Mouse (Mus musculus) midbrain, embryonic 14.5 days (tissue): ENCODE data around the gene Zyg11b. TPM values are rescaled to one million over a fixed set of nuclear protein-coding genes. Genes with fewer than 3 reads are reported as not detected.

ENCODE experiments used
- ATAC-seq: fragments of 200-750 bp; cut with Nextera tagmentation; 2 replicates; pipeline ENCODE4 v1.8.0; 2017; ENCODE audit warnings: moderate number of reproducible peaks, moderate library complexity; ENCODE audit not compliant: low FRiP score, low TSS enrichment
- DNase-seq: peaks from one replicate; pipeline ENCODE4 v3.0.0-alpha.2; 2015
- H3K27ac ChIP-seq: fragments of 300-500 bp; sonication (generic); replicated peaks from 2 replicates; pipeline ENCODE4 v1.5.1; 2014; ENCODE audit warnings: mild to moderate bottlenecking, low read depth, low read length, moderate library complexity
- H3K27me3 ChIP-seq: fragments of 300-500 bp; sonication (generic); 2 replicates; pipeline ENCODE4 v1.6.1; 2014; ENCODE audit warnings: low read length, control low read depth, mixed read lengths; ENCODE audit not compliant: control insufficient read depth, insufficient read depth
- H3K36me3 ChIP-seq: fragments of 300-500 bp; sonication (generic); 2 replicates; pipeline ENCODE4 v1.6.1; 2014; ENCODE audit warnings: low read length, control low read depth; ENCODE audit not compliant: control insufficient read depth, insufficient read depth
- H3K4me1 ChIP-seq: fragments of 300-500 bp; sonication (generic); 2 replicates; pipeline ENCODE4 v1.6.1; 2014; ENCODE audit warnings: mild to moderate bottlenecking, antibody characterized with exemption, low read length, control low read depth; ENCODE audit not compliant: control insufficient read depth, insufficient read depth
- H3K4me2 ChIP-seq: fragments of 300-500 bp; sonication (generic); 2 replicates; pipeline ENCODE4 v1.6.1; 2014; ENCODE audit warnings: mild to moderate bottlenecking, low read length, moderate library complexity
- H3K4me3 ChIP-seq: fragments of 300-500 bp; sonication (generic); replicated peaks from 2 replicates; pipeline ENCODE4 v1.5.1; 2014; ENCODE audit warnings: low read depth, low read length
- H3K9ac ChIP-seq: fragments of 300-500 bp; sonication (generic); replicated peaks from 2 replicates; pipeline ENCODE4 v1.6.1; 2014; ENCODE audit warnings: mild to moderate bottlenecking, low read length, moderate library complexity
- H3K9me3 ChIP-seq: fragments of 300-500 bp; sonication (generic); 2 replicates; pipeline ENCODE4 v1.6.1; 2016; ENCODE audit warnings: low read length, control low read depth, mixed read lengths; ENCODE audit not compliant: control insufficient read depth
- WGBS: fragments of 180-500 bp; shearing (Covaris S2); extraction: QIAGEN DNeasy Blood & Tissue Kit; methylation state at CpG from one replicate; pipeline ENCODE4 v1.1.7; 2014; 5-methylcytosine and 5-hydroxymethylcytosine counted together
- polyA plus RNA-seq: library from polyadenylated mRNA; unstranded; fragments of >200 nt; fragmentation: Nextera tagmentation; extraction: Ambion mirVana; gene quantifications from 2 replicates; pipeline ENCODE4 v1.2.1, GENCODE M21; 2014

Zyg11b gene
- polyA plus RNA-seq, result 37.0 and 49.7 TPM in 2 replicates

GRCm38 (mm10) chr4:108300670-108301373 lies at the start of gene Zyg11b:
Zyg11b (minus strand) TSS chr4:108301096.
- peak within 1 kb of the TSS; percentile 68 for H3K4me2 ChIP-seq
- under 1% methylated on average over 47 of the region's 58 CpGs for WGBS
- H3K4me1 ChIP-seq, result peaks cover 19% of the 10 kb centered on the region
- peak; percentile 96 for DNase-seq
- peaks cover 2% of the 10 kb centered on the region; the same call in 1 of the 2 replicates for H3K9me3 ChIP-seq
- H3K27ac ChIP-seq, result peak within 1 kb of the TSS; percentile 95
- no peaks in the 10 kb centered on the region for H3K36me3 ChIP-seq
- H3K27me3 ChIP-seq, result no peaks in the 10 kb centered on the region
- H3K4me3 ChIP-seq, result peak within 1 kb of the TSS; percentile 89
- H3K9ac ChIP-seq, result peak within 1 kb of the TSS; percentile 86
- peak; percentile 95 for ATAC-seq

- DNase-seq (no peak), ATAC-seq (no peak)
- Histone ChIP-seq H3K4me2 (no peak overlapping the region), H3K36me3 (no peaks in the 10 kb centered on the region), H3K9ac (no peak overlapping the region), H3K4me3 (no peak overlapping the region), H3K27me3 (no peaks in the 10 kb centered on the region), H3K4me1 (peaks cover 15% of the 10 kb centered on the region; the same call in 1 of the 2 replicates), H3K9me3 (no peaks in the 10 kb centered on the region), H3K27ac (no peak overlapping the region)
- 48% methylated on average over 8 of the region's 8 CpGs for WGBS
These were observed 49.1 kb upstream of the Zyg11b start for GRCm38 (mm10) chr4:108349836-108350547.

GRCm38 (mm10) chr4:108349064-108349463 lies 48.2 kb upstream of the Zyg11b start:
- DNase-seq (no peak), ATAC-seq (no peak)
- H3K36me3 ChIP-seq, result no peaks in the 10 kb centered on the region
- H3K27me3 ChIP-seq, result no peaks in the 10 kb centered on the region
- 81% methylated on average over 3 of the region's 3 CpGs for WGBS
- H3K9me3 ChIP-seq, result no peaks in the 10 kb centered on the region
- no peak overlapping the region for H3K9ac ChIP-seq
- H3K4me3 ChIP-seq, result no peak overlapping the region
- peaks cover 15% of the 10 kb centered on the region; the same call in 1 of the 2 replicates for H3K4me1 ChIP-seq
- H3K27ac ChIP-seq, result no peak overlapping the region
- no peak overlapping the region for H3K4me2 ChIP-seq

GRCm38 (mm10) chr4:108348256-108348875 lies 47.5 kb upstream of the Zyg11b start:
- ATAC-seq (no peak), DNase-seq (no peak)
- peaks cover 15% of the 10 kb centered on the region; the same call in 1 of the 2 replicates for H3K4me1 ChIP-seq
- 82% methylated on average over 5 of the region's 5 CpGs for WGBS
- H3K4me3 ChIP-seq, result no peak overlapping the region
- no peaks in the 10 kb centered on the region for H3K9me3 ChIP-seq
- H3K9ac ChIP-seq, result no peak overlapping the region
- no peak overlapping the region for H3K4me2 ChIP-seq
- H3K36me3 ChIP-seq, result no peaks in the 10 kb centered on the region
- H3K27ac ChIP-seq, result no peak overlapping the region
- no peaks in the 10 kb centered on the region for H3K27me3 ChIP-seq

GRCm38 (mm10) chr4:108347111-108347510 lies 46.2 kb upstream of the Zyg11b start:
- H3K27me3 ChIP-seq, result no peaks in the 10 kb centered on the region
- H3K4me2 ChIP-seq, result no peak overlapping the region
- H3K4me1 ChIP-seq, result peaks cover 15% of the 10 kb centered on the region; the same call in 1 of the 2 replicates
- no peak for ATAC-seq
- H3K36me3 ChIP-seq, result no peaks in the 10 kb centered on the region
- no peak overlapping the region for H3K4me3 ChIP-seq
- no peak overlapping the region for H3K9ac ChIP-seq
- 95% methylated on average over 5 of the region's 5 CpGs for WGBS
- no peak for DNase-seq
- no peaks in the 10 kb centered on the region for H3K9me3 ChIP-seq
- no peak overlapping the region for H3K27ac ChIP-seq

- no peaks in the 10 kb centered on the region for H3K9me3 ChIP-seq
- H3K27me3 ChIP-seq, result no peaks in the 10 kb centered on the region
- no peak overlapping the region for H3K9ac ChIP-seq
- H3K27ac ChIP-seq, result no peak overlapping the region
- peaks cover 10% of the 10 kb centered on the region; the same call in 1 of the 2 replicates for H3K4me1 ChIP-seq
- no peaks in the 10 kb centered on the region for H3K36me3 ChIP-seq
- no peak for ATAC-seq
- no peak for DNase-seq
- 18% methylated on average over 5 of the region's 5 CpGs for WGBS
- H3K4me3 ChIP-seq, result no peak overlapping the region
- H3K4me2 ChIP-seq, result no peak overlapping the region
These were observed 44.9 kb upstream of the Zyg11b start for GRCm38 (mm10) chr4:108345826-108346225.

GRCm38 (mm10) chr4:108344631-108345083 lies 43.8 kb upstream of the Zyg11b start:
- no peak overlapping the region for H3K4me2 ChIP-seq
- H3K9me3 ChIP-seq, result no peaks in the 10 kb centered on the region
- H3K4me3 ChIP-seq, result no peak overlapping the region
- peak; percentile 64 for DNase-seq
- peak overlapping the region; percentile 79 for H3K27ac ChIP-seq
- no peaks in the 10 kb centered on the region for H3K27me3 ChIP-seq
- no peaks in the 10 kb centered on the region for H3K36me3 ChIP-seq
- H3K9ac ChIP-seq, result no peak overlapping the region
- peaks cover 3% of the 10 kb centered on the region; the same call in 1 of the 2 replicates for H3K4me1 ChIP-seq
- no peak; the same call in 1 of the 2 replicates for ATAC-seq
- WGBS, result 6% methylated on average over 7 of the region's 7 CpGs

GRCm38 (mm10) chr4:108339277-108339690 lies 38.4 kb upstream of the Zyg11b start:
- Histone ChIP-seq H3K27me3 (no peaks in the 10 kb centered on the region), H3K9ac (no peak overlapping the region), H3K9me3 (no peaks in the 10 kb centered on the region), H3K4me2 (no peak overlapping the region), H3K4me3 (no peak overlapping the region), H3K36me3 (peaks cover 25% of the 10 kb centered on the region), H3K27ac (no peak overlapping the region), H3K4me1 (no peaks in the 10 kb centered on the region)
- 23% methylated on average over 4 of the region's 4 CpGs for WGBS
- peak; percentile 66 for ATAC-seq
- DNase-seq, result peak; percentile 91
